Mouse (Mus musculus) lung, postnatal 36 days (tissue): ENCODE measurements around the gene Pde4d.

Source experiments
- DNase-seq: peaks from one replicate; pipeline ENCODE4 v3.0.0; 2022; ENCODE audit warnings: mixed read lengths

The Pde4d gene

GRCm38 (mm10) chr13:109914246-109914645 is 1464.5 kb downstream of the Pde4d start:
- DNase-seq, result no peak

GRCm38 (mm10) chr13:109914846-109915245 is 1465.1 kb downstream of the Pde4d start:
- DNase-seq, result peak; percentile 72

GRCm38 (mm10) chr13:109915501-109915900 is 1465.8 kb downstream of the Pde4d start:
- DNase-seq, result no peak

DNA sequence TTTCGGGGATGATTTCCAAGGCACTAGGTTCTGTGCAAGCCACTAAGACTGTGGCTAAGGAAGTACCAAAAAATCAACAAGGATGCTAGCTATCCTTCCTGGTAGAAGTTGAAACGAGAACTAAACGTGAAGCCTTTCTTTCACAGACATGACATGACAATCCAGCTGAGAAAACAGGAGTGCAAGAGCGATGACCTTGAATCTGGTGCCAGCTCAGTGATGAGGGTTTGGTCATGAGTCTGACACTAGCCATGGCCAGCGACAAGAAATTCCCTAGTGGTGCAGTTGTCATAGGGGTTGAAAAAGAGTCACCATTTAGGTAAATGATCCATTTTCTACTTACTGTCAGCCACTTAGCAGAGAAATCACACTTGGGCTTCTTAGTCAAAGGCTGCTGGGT is 1466.2 kb downstream of the Pde4d start:
- no peak for DNase-seq

- DNase-seq, result no peak
These were observed 1467.8 kb downstream of the Pde4d start for GRCm38 (mm10) chr13:109917551-109917950.

DNA sequence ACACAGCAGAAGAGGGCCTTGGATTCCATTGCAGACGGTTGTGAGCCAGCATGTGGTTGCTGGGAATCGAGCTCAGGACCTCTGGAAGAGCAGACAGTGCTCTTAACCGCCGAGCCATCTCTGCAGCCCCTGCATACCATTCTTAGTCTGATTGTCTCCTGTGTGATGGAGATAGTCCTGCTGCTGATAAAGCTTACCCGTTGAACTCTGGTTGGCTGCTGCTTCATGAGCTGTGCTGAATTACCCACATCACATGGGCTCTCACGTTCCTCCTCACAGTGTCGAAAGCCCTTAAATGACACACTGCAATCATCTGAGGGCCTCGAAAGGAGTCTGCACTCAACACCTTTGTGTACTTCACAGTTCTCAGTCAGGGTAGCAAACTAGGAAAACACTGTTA is 1468.9 kb downstream of the Pde4d start:
- no peak for DNase-seq

DNA sequence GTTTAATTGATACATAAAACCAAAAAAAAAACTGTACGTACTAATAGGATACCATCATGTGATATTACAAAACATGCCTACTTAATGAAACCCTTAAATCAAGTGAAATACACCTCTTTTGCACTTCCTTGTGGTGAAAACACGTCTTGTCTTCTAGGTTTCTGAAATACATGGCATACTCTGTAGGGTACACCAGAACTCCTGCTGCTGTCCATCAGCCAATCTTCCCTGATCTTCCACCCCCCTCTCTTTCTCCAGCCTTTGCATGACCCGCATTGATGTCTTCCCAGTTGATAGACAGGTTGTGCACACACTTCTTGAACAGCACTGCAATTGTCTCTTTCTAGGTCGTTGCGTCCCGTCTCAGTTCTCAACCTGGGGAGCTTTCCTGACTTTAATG is 1470.5 kb downstream of the Pde4d start:
- DNase-seq, result no peak

- no peak for DNase-seq
These were observed 1471.7 kb downstream of the Pde4d start for GRCm38 (mm10) chr13:109921336-109922038.

DNA sequence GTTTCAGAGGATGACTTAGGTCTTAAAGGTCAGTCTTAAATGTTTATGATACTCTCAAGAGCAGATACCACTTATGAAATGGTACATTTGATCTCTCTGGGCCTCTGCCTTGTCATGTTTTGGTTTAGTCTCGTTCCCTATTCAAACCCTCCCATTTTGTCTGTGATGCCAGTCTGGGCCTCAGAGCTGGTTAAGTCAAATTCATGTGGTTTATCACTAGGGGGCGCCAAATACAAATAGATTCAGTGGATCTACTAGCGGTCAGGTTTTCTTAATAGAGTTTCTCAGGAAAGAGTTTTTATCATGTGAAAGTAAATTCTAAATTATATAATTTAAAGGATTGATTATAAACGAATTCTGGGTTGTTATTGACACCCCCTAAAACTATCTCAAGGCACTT is 1472.5 kb downstream of the Pde4d start:
- DNase-seq, result peak; percentile 79

GRCm38 (mm10) chr13:109922782-109923181 is 1473.0 kb downstream of the Pde4d start:
- DNase-seq, result no peak

DNA sequence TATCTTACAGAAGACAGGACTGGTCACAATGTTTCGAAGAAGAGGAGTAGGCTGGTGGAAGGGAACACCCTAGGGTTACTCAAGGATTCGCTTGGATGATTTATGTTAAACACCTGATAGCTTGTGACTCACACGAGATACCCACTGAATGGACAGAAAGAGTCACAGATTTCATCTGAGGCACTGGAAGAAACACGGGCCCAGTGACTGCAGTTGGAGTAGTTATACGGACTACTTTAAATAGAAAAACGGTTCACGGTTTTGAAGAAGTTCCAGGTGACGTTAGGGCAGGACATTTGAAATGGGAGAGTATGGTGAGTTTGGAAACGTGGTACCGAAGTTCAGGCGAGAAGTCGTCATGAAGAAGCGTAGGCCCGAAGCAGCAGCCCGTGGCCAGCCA is 1475.0 kb downstream of the Pde4d start:
- no peak for DNase-seq

- peak; percentile 47 for DNase-seq
These were observed 1476.7 kb downstream of the Pde4d start for GRCm38 (mm10) chr13:109926277-109926920.

DNA sequence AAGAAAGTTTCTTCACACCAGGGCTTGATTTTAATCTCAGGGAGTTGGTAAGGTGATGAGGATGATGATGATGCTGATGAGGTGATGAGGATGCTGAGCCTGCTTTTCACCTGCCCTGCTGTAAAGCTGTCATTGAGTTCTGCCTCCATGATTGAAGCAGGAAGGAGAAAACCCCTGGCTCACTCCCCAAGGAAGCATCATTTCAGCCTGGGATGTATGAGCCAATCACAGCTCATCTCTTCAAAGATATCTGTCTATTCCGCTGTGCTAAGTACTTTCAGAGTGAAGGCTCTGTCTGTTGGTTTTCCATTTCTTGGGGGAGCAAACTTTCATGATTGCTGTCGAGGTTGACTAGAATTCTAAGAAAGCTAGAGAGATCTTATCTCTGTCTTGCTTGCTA is 1478.0 kb downstream of the Pde4d start:
- no peak for DNase-seq

DNA sequence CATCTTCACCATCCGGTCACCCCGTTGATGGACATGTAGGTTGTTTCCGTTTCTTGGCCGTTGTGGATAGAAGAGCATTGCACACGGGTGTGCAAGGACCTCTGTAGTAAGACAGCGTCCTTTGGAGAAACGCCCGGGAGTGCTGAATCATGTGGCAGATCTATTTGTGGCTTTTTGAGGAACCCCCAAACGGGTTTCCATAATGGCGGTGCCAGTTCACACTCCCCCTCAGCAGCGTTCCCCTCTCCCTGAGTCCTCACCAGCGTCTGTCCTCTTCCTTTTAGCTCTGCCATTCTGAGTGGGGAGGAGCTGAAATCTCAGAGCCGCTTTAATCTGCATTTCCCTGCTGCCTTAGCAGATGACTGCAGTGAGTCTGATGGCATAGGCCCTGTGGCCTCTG is 1482.9 kb downstream of the Pde4d start:
- no peak for DNase-seq

GRCm38 (mm10) chr13:109933554-109933953 is 1483.8 kb downstream of the Pde4d start:
- no peak for DNase-seq

DNA sequence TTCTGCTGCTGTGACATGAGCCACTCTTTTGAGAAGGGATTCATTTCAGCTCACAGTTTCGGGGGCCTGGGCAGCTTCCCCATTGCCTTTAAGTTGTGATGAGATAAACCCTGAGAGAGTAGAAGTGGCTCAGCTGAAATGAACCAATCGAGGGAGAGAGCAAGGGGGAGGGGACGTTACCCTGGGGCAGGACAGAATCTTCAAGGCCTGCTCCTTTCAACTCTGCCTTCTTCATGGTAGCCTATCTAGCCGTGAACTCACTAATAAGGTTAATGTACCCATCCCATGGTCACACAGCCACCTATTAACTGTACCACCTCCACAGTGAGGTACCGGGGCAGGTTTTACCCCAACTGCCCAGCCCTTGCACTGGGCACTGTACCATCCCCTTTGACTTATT is 1487.1 kb downstream of the Pde4d start:
- no peak for DNase-seq

DNA sequence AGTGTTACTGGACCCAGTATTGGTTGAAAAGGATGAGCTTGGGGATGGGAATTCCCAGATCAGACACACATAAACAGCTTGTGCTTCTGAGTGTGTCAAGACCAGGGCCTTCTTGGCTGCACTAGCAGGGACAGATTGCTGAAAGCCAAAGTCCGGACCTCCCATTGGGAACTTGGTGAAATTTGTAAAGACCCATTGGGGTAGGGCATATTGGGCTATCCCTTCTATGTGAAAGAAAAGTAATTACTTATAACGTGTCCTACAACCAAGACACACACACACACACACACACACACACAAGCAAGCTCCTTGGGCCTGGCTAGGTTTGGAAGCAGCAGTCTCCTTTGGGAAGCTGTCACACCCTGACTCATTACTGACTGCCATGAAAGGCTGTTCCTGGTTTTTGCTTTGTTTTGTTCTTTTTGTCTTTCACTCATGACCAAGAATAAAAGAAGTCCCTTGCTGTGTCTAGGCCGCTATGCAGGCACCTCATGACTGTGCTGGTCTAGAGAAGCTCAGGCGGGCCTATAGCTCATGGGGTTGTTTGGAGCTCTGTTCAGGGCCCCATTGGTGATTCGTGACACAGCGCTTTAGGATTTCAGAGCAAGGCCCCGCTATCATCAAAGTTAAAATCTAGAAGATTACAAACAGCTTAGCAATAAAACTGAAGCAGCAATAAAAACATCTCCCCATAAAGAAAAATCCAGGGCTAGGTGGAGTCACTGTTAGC is 1495.2 kb downstream of the Pde4d start:
- no peak for DNase-seq

DNA sequence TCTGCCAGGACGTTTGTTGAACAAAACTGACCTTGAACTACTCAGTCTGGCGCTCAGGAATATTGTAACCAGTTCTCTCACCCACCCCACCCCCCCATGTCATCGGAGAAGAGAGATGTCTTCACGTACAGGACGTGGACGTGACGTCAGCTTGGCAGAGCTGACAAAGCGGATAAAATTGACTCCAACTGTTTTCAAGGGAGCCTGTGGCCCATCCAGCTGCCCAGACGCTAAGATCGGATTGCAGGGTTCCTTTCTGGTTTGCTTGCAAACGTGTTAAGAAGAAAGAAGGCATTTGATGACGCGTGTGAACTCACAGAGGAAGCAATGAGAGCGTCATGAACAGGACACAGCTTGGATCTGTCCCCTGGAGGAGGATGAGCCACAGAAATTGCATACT is 1501.7 kb downstream of the Pde4d start:
- peak; percentile 2 for DNase-seq

DNA sequence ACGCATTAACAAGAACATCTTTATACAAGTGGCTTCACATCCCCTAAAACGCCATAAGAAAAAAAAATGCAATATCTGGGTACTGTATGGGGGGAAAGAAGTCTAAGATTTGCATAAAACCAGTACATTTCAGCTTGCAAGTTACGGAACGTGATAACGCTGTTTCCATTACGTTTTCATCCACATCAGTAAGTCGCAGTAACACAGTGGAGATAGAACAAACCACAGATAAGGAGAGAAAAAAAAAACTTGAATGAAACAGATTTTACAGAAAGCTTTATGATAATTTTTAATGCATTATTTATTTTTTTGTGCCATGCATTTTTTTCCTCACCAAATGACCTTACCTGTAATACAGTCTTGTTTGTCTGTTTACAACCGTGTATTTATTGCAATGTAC is 1504.4 kb downstream of the Pde4d start:
- DNase-seq, result no peak

- DNase-seq, result no peak
These were observed 1508.2 kb downstream of the Pde4d start for GRCm38 (mm10) chr13:109957953-109958352.

DNA sequence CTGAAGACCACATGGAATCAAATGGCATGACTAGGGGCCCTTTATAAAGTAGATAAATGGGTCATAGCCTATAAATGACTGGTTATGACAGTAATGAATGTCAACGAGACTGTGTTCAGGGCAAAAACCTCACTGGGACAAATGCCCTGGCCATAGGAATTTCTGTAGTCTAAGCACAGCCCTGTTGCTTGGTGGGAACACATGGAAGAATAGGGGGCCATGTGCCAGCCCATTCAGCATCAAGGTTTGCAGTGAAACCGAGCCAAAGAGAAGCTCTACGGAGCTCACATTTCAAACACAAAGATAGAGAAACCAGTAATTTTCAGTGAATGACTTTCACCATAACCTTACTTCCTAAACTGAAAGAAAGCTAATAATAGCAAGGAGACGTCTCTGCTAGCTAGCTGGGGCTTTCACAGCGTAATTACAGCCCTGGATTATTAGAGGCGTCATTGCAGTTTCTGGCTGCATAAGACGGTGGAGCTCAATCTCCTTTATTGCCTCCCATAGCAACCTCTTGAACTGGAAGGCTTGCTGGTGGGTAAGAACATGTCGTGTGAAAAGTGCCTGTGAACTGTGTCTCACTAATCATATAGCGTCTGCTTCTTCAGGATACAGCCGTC is 1533.2 kb downstream of the Pde4d start:
- no peak for DNase-seq

GRCm38 (mm10) chr13:109985411-109985810 is 1535.7 kb downstream of the Pde4d start:
- no peak for DNase-seq

DNA sequence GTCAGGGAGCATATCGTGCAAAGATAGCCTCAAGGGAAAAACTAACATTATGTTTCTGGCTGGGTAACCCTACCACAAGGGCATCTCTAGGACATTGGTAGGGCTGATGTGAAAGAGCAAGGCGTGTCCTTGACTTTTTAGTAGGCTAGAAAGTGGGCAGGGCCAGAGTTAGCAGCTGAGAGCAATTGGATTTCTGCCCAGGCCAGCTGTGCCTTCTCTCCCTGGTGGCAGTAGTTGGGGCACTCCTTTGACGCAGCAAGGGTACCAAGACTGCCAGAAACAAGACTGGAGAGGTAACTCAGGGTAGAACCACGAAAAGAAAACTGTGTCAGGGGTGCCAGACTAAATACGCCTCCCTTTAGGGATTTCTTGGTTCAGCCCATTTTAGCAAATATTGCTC is 1536.1 kb downstream of the Pde4d start:
- peak; percentile 60 for DNase-seq
